Mouse (Mus musculus): ENCODE data around the gene Kank1. TPM values are rescaled to one million over a fixed set of nuclear protein-coding genes. Genes with fewer than 3 reads are reported as not detected.

Gene Kank1
- polyA plus RNA-seq, 1 experiment = 11.3 TPM

DNA sequence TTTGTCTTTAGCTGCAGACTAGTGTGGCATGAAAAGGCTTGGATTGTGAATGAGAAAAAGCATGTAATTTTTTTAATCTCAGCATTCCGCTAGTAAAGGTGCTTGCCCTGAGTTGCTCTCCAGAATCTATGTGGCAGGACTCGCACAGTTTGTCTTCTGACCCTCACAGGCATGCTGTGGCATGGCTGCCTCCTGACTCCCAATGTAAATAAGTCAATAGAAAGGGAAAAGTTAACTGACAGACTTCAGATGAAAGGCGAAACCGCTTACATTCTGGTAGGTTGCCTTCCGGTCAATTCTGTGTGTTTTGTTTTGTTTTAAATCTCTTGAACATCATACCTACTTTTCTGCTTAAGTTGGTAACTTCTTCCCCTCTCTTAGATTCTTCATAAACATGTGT is 64.4 kb downstream of the Kank1 start:
- no peak for DNase-seq (ENCODE audit: low read depth, low spot score)
- WGBS = 92% methylated on average over 5 of the region's 5 CpGs

DNA sequence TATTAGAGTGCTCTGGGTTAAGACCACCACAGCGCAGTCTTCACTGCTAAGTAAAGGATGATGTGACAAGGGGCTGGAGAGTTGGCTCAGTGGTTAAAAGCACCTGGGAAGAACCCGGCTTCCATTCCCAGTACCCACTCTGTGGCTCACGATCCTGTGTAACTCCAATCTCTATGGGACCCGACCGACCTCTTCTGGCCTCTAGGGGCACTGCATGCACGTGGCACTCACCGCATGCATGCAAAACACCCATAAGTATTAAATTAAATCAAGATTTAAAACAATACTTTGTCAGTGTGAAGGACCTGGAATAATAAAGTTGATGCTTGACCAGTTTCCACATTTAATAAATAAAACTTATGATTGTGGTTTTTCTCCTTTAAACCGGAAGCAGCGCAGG is 69.5 kb downstream of the Kank1 start:
- 73% methylated on average over 9 of the region's 9 CpGs for WGBS
- no peak for DNase-seq (ENCODE audit: low read depth, low spot score)

GRCm38 (mm10) chr19:25308156-25308555 is 71.4 kb downstream of the Kank1 start:
- 59% methylated on average over 2 of the region's 2 CpGs for WGBS
- no peak for DNase-seq (ENCODE audit: low read depth, low spot score)

DNA sequence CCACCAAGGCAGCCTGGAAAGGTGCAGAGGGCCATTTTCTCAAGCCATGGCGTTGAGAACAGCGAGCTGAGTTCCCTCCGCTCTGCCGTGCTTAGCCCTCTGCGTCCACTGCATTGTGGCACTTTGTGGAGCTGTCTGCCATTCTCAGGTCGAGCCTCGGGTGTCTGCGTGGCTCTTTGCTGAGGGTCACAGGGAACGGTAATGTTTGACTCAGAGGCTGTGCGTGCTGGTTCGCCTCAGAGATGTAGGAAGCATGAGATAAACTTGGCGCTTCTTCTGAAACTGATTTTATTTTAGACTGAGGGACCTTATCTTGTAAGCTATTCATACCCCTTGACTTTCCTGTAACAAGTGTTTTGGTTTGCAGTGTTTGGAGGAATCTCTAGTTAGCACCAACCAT is 72.0 kb downstream of the Kank1 start:
- DNase-seq (ENCODE audit: low read depth, low spot score) = no peak
- 66% methylated on average over 12 of the region's 12 CpGs for WGBS

GRCm38 (mm10) chr19:25310989-25311388 is 74.2 kb downstream of the Kank1 start:
- DNase-seq (ENCODE audit: low read depth, low spot score) = no peak
- 67% methylated on average over 5 of the region's 5 CpGs for WGBS

DNA sequence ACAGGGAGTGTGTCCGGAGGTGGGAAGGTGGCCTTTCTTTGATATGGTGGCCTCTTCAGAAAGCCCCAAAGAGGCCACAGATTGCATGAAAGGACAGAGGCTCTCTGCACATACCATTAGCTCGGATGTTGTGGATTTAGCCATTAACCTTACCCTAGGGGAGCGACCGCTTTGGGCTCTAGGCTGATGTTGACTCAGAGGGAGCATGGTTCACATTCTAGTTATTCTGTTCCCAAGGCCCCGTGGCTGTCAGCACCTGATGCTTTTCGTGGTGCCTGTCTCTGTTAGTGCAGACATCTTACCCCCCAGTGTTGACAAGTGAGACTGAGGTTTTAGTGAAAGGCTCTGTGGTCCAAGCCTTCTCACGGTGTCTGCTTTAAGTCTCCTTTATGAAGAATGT is 74.9 kb downstream of the Kank1 start:
- DNase-seq (ENCODE audit: low read depth, low spot score) = no peak
- 53% methylated on average over 7 of the region's 7 CpGs for WGBS

DNA sequence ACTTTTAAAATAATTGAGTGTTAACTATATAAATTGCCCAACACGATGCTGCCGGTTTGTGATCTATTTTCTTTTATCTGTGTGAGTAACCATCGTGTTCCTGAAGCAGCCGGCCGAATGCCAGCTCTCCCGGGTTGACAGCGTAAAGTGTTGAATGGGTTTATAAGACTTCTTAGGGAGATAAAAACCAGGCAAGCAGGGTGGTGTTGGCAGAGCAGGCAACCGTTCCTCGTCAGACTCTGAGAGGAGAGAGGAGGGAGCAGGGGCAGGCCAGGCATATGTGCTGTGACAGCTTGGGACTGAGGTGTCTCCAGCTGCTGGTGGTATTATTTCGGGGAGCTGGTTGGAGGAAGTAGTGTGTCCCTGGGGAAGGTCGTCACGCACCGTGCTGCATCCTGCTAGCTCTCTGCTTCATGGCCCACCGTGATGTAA is 78.7 kb downstream of the Kank1 start:
- no peak for DNase-seq (ENCODE audit: low read depth, low spot score)
- 29% methylated on average over 14 of the region's 14 CpGs for WGBS

DNA sequence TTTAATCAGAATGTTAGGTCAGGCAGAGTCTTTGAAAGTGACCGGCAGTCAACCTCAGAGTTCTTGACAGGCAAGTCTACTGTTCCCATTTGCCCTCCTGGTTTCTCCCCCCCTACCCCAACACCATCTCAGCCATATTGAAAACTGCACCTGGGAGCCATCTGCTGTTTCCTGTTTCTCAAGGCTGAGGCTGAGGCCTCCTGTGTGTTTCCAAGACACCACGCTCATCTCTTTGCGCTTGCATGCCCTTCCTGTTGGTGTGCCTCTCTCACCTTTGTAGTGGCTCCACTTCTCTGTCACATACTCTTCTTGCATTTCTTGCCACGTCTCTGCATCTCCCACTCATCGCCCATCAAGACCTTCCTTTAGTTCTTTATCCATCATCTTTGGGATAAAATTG is 79.2 kb downstream of the Kank1 start:
- WGBS = 88% methylated on average over 5 of the region's 5 CpGs
- DNase-seq (ENCODE audit: low read depth, low spot score) = no peak

DNA sequence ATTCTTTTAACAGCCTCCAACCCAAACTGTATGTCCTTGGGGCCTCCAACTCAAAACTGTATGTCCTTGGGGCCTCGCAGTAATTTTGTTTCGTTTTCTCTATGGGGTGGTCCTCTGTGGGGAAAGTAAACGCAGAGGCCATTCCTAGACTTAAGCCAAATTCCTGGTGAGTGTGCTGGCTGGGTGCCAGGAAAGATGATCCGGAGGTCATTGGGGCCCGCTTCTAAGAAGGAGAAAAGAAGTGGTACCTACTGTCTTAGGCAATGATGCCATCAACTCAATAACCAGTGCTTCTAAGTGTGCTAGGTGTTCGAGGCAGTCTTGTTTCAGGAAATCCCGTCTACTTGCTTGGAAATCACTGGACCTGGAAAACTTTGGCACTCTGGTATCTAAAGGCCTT is 87.5 kb downstream of the Kank1 start:
- WGBS = 55% methylated on average over 7 of the region's 7 CpGs

DNA sequence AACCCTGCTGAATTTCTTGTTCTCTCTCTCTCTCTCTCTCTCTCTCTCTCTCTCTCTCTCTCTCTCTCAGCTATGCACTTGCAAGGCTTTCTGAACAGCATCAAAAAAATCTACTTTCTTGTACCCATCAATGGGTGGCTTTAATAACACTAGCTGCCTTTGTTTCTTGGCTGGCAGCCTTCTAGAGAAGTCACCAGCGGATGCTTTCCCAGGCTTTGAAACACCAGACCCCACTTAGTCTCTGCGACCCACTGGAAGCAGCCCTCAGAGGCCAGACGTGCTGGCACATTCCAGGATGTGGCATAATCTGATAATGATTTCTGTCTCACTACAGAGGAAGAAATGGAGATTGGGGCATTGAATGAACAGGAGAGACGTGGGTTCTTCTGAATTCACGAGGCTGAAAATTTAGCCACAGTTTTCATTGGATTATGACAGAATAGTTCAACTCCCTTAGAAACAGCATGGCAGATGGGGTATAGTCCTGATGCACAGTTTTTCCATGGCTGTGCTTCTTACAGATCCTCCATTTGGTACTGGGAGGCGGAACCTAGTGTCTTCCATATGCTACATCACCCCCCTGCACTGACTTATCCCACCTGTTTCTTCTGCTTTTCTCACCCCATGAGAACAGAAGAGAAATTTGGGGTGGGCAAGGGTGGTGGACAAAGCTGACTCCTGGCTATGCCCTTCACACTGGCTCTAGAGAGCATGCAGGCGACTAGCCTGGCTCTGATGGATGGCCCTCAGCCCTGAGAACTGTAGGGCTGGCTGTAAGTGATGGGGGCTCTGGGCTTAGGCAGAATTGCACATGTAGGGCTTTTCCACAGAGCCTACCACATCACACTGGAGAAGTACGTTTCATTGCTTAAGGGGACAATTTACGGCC is 88.6 kb downstream of the Kank1 start:
- no peak for DNase-seq (ENCODE audit: low read depth, low spot score)
- WGBS = 83% methylated on average over 9 of the region's 9 CpGs

More for the DNA sequence above, 87.5 kb downstream of the Kank1 start:
- DNase-seq (ENCODE audit: low read depth, low spot score) = no peak

- WGBS = 62% methylated on average over 4 of the region's 4 CpGs
- no peak for DNase-seq (ENCODE audit: low read depth, low spot score)
Measured at GRCm38 (mm10) chr19:25326002-25326300, 89.2 kb downstream of the Kank1 start.

- no peak for DNase-seq (ENCODE audit: low read depth, low spot score)
- 45% methylated on average over 6 of the region's 6 CpGs for WGBS
Measured at GRCm38 (mm10) chr19:25327633-25328032, 90.9 kb downstream of the Kank1 start.

DNA sequence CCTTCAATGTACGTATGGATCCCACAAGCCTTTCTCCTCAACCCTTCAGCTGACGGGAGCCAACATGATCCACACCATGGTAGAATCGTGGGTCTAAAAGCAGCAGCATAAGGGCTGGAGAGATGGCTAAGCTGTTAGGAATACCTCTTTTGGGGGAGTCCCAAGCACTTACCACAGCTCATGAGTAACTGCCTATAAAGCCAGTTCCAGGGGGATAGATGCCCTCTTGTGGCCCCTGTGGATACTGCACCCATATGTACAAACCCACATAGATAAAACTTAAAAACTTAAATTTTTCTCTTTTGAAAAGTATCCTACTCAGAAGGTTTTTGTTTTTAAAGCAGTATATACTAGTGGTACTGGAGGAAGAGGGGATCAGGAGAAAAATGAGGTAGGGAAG is 97.6 kb downstream of the Kank1 start:
- no peak for DNase-seq (ENCODE audit: low read depth, low spot score)
- WGBS = 63% methylated on average over 3 of the region's 3 CpGs

DNA sequence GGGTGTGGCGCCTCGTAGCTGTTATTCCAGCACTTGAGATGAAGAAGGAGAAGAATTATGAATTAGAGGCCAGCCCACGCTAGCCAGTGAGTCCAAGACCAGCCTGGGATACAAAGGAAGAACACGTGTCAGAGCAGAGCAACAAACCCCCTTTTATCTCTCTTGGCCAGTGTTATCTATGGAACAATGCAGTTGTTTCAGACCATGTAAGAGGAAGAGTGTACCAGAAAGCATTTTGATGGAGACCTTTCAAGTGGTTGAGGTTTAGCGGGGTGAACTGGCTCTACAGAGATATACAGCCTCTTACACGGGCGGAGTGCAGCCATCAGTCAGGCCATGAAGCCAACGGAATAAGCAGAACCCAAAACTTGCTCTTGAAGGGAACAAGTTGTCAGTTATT is 100.0 kb downstream of the Kank1 start:
- 82% methylated on average over 8 of the region's 8 CpGs for WGBS
- DNase-seq (ENCODE audit: low read depth, low spot score) = no peak

DNA sequence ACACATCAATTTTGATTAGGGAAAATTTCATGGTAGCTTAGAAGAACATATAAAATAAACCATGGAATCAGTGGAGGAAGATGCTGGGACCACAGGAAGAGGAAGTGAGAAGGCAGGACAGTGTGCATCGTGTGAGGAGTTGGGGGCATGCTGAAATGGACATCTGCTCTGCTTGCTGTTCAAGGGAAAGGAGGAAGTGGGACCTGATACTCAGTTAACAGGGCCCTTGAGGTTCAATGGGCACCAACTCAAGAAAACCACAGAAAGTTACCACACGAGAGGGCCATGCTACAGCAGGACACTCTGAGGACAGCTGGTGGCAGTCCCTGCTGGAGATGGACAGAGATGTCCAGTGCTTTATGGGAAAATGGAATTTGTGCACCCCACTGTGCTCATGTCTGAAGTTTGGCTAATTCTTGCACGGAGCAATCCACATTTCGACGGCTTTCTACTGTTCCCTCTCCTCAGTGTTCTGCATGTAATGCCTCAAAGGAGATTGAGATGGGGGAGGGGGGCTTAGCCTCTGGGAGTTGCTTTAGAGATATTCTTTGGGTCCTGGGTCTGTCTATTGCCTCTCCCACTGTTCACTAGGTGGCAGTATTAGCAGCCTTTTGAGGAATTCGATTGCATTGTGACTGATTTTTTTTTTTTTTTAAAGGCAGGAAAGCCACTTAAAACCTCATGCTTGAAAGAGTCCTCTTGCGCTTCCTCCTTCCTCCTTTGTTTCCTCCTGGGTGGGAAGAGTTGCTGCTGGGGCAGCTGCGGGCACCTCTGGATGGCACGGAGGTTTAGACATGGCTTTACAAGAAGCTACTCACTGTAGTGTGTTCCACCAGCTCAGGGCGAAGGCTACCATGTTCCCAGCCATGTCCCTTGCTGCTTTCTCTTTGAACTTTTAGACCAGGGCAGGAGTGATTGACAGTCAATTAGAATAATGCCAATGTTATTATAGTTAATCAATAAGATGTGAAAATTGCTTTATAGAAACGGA is 104.2 kb downstream of the Kank1 start:
- no peak for DNase-seq (ENCODE audit: low read depth, low spot score)
- WGBS = 51% methylated on average over 11 of the region's 11 CpGs

GRCm38 (mm10) chr19:25342026-25342425 is 105.3 kb downstream of the Kank1 start:
- 61% methylated on average over 5 of the region's 5 CpGs for WGBS
- no peak for DNase-seq (ENCODE audit: low read depth, low spot score)

DNA sequence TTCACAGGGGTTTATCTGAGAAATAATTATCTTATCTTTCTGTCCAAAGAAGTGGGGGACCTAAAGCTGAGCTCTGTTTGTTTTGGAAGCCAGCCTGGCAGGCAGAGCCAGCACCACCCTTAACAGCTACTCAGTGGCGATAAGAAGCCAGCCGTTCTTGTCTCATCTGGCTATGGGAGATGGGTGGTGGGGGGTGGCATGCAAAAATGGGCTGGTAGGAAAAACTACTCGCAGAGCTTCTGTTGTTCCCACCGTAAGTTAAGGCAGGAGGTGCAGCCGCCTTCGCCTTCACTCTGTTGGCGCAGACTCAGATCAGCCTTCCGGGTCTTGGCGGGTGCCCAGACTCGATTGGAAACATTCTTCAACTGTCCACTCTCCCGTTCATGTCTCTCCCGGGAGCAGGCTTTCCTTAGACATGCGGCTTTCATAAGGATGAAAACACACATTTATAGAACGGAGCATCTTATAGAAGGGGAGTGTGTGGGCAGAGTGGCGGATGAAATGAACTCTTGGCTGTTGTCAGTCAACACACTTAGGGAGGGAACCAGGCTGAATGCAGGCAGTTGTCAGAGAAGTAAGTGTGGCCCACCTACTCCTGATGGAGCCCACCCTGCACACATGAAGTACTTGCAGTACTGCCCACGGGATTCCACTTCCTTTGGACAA is 107.0 kb downstream of the Kank1 start:
- DNase-seq (ENCODE audit: low read depth, low spot score) = no peak
- WGBS = 12% methylated on average over 16 of the region's 16 CpGs

GRCm38 (mm10) chr19:25344371-25344770 is 107.6 kb downstream of the Kank1 start:
- DNase-seq (ENCODE audit: low read depth, low spot score) = no peak
- WGBS = 15% methylated on average over 6 of the region's 6 CpGs

- WGBS = 94% methylated on average over 5 of the region's 5 CpGs
- DNase-seq (ENCODE audit: low read depth, low spot score) = no peak
Measured at GRCm38 (mm10) chr19:25345972-25346371, 109.2 kb downstream of the Kank1 start.

DNA sequence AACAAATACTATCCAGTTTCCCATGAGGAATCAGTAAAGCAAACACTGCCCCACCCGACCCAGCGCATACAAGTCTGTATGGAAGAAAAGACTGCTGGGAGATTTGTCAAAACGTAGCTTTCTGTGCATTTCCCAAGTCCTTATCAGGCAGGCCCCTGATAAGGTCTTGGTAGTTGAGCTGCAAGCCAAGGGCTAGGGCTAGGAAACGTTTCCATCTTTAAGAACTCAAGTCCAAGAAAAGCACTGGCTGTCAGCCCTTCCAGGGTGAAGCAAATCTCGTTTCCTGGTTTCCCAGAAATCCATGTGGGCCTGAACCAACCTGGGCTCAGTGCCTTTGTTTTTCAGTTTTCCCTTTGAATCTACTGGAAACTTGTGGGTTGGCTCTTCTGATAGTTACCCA is 110.7 kb downstream of the Kank1 start:
- 23% methylated on average over 5 of the region's 5 CpGs for WGBS
- no peak for DNase-seq (ENCODE audit: low read depth, low spot score)

Measured in large intestine, adult 2 months (tissue).